In genomic region chr15:80607970-80608369, GRCm38 (mm10) we compare ENCODE assay signal across 26 mouse cellular contexts. TPM values are rescaled to one million over a fixed set of nuclear protein-coding genes. Genes with fewer than 3 reads are reported as not detected.
"Had no signal": no experiment of that assay in that cellular context is flagged by ENCODE, and none has a peak within 500 bp of the region (broad histone marks: within the 10 kb centered on the region; RNA-seq: fewer than 3 reads in every experiment).

No protein-coding gene starts in this region.

- H3K4me3 ChIP-seq: layer of hippocampus, adult 2 months; liver, embryonic 12.5 days; liver, embryonic 15.5 days; lung, embryonic 15.5 days; megakaryocyte, embryonic 14.5 days; midbrain, embryonic 10.5 days; midbrain, embryonic 13.5 days; myocyte; neural tube, embryonic 13.5 days had no signal

- H3K9me3 ChIP-seq: liver, embryonic 12.5 days; liver, embryonic 15.5 days; lung, embryonic 15.5 days; megakaryocyte, embryonic 14.5 days; midbrain, embryonic 10.5 days; midbrain, embryonic 13.5 days; neural tube, embryonic 13.5 days had no signal

- DNase-seq: kidney, postnatal 25 days; layer of hippocampus, adult 9-11 months; liver; lung, adult 18-20 months; lung, postnatal 10 days; lung, postnatal 36 days; retina, postnatal 1 day; right cerebral cortex, postnatal 25 days had no signal

- H3K27me3 ChIP-seq: lung, embryonic 15.5 days; midbrain, embryonic 13.5 days; neural tube, embryonic 13.5 days had no signal

- H3K36me3 ChIP-seq: liver, embryonic 12.5 days; liver, embryonic 15.5 days; lung, embryonic 15.5 days; midbrain, embryonic 10.5 days; midbrain, embryonic 13.5 days; neural tube, embryonic 13.5 days had no signal

- H3K9ac ChIP-seq: liver, embryonic 12.5 days; liver, embryonic 15.5 days; lung, embryonic 15.5 days; midbrain, embryonic 13.5 days; neural tube, embryonic 13.5 days had no signal

- H3K27ac ChIP-seq: kidney, postnatal 0 days; layer of hippocampus, adult 2 months; liver, embryonic 12.5 days; liver, embryonic 15.5 days; lung, embryonic 15.5 days; midbrain, embryonic 10.5 days; midbrain, embryonic 13.5 days; neural tube, embryonic 13.5 days had no signal

- H3K4me1 ChIP-seq: lung, embryonic 15.5 days had no signal

- H3K4me2 ChIP-seq: liver, embryonic 12.5 days; liver, embryonic 15.5 days; lung, embryonic 15.5 days; midbrain, embryonic 13.5 days; neural tube, embryonic 13.5 days had no signal

- ATAC-seq: intestine, embryonic 16.5 days; liver, embryonic 12.5 days; midbrain, embryonic 13.5 days; midbrain, embryonic 16.5 days had no signal

RNA-seq across cellular contexts. Expression of gene Grap2, which starts 35.6 kb away (rescaled TPM):
- polyA plus RNA-seq: myocyte had no signal

RNA-seq across cellular contexts. Expression of gene Enthd1, which starts 43.0 kb away (rescaled TPM):
- polyA plus RNA-seq: intestine, embryonic 16.5 days; kidney, adult 2 months; kidney, embryonic 14.5 days; kidney, postnatal 0 days; large intestine, adult 2 months; limb, embryonic 11.5 days; liver, embryonic 12.5 days; liver, embryonic 15.5 days; lung, embryonic 15.5 days; midbrain, embryonic 10.5 days; midbrain, embryonic 13.5 days; midbrain, embryonic 16.5 days; myocyte; neural tube, embryonic 13.5 days; small intestine, adult 2 months; stomach, embryonic 16.5 days had no signal
